Mouse (Mus musculus): Measurements from ENCODE around the gene Lpar5.

The Lpar5 gene

GRCm38 (mm10) chr6:125128724-125129123 lies 61.0 kb downstream of the Lpar5 start:
- no peak for DNase-seq (ENCODE audit: low spot score)

- DNase-seq (ENCODE audit: low spot score): no peak
These were observed 62.1 kb downstream of the Lpar5 start for GRCm38 (mm10) chr6:125129710-125130402.

GRCm38 (mm10) chr6:125131302-125132156 lies 63.8 kb downstream of the Lpar5 start, which contains the start of gene Nop2:
Nop2 (plus strand) TSS chr6:125131909.
- peak; percentile 64 for DNase-seq (ENCODE audit: low spot score)
